Mouse (Mus musculus) forebrain, embryonic 14.5 days (tissue): ENCODE measurements around the gene Ddx49. TPM values are rescaled to one million over a fixed set of nuclear protein-coding genes. Genes with fewer than 3 reads are reported as not detected.

Experiments used
- ATAC-seq: fragments of 200-750 bp; cut with Nextera tagmentation; 2 replicates; pipeline ENCODE4 v1.8.0; 2017; ENCODE audit warnings: mild to moderate bottlenecking, moderate library complexity
- DNase-seq: peaks from one replicate; pipeline ENCODE4 v3.0.0-alpha.2; 2015; ENCODE audit warnings: low spot score
- H3K27ac ChIP-seq: fragments of 300-500 bp; sonication (generic); 2 replicates; pipeline ENCODE4 v1.5.1; 2014; ENCODE audit warnings: low read depth, mild to moderate bottlenecking, control low read depth, low read length, moderate library complexity
- H3K27me3 ChIP-seq: fragments of 300-500 bp; sonication (generic); replicated peaks from 2 replicates; pipeline ENCODE4 v1.6.1; 2014; ENCODE audit warnings: low read length, control low read depth, mixed read lengths; ENCODE audit not compliant: control insufficient read depth, insufficient read depth
- H3K36me3 ChIP-seq: fragments of 300-500 bp; sonication (generic); 2 replicates; pipeline ENCODE4 v1.6.1; 2014; ENCODE audit warnings: low read length, control low read depth; ENCODE audit not compliant: control insufficient read depth, insufficient read depth
- H3K4me1 ChIP-seq: fragments of 300-500 bp; sonication (generic); 2 replicates; pipeline ENCODE4 v1.6.1; 2014; ENCODE audit warnings: antibody characterized with exemption, low read length, control low read depth; ENCODE audit not compliant: control insufficient read depth, insufficient read depth
- H3K4me2 ChIP-seq: fragments of 300-500 bp; sonication (generic); 2 replicates; pipeline ENCODE4 v1.6.1; 2014; ENCODE audit warnings: mild to moderate bottlenecking, control low read depth, low read length
- H3K4me3 ChIP-seq: fragments of 300-500 bp; sonication (generic); 2 replicates; pipeline ENCODE4 v1.5.1; 2014; ENCODE audit warnings: low read depth, low read length, control low read depth
- H3K9ac ChIP-seq: fragments of 300-500 bp; sonication (generic); 2 replicates; pipeline ENCODE4 v1.6.1; 2014; ENCODE audit warnings: mild to moderate bottlenecking, low read length, control low read depth, moderate library complexity
- H3K9me3 ChIP-seq: fragments of 300-500 bp; sonication (generic); replicated peaks from 2 replicates; pipeline ENCODE4 v1.6.1; 2016; ENCODE audit warnings: low read length, control low read depth, mixed read lengths; ENCODE audit not compliant: control insufficient read depth
- WGBS: fragments of 180-500 bp; shearing (Covaris S2); extraction: QIAGEN DNeasy Blood & Tissue Kit; methylation state at CpG from one replicate; pipeline ENCODE4 v1.1.7; 2014; 5-methylcytosine and 5-hydroxymethylcytosine counted together
- polyA plus RNA-seq: library from polyadenylated mRNA; unstranded; fragments of >200 nt; fragmentation: Nextera tagmentation; extraction: Ambion mirVana; gene quantifications from 2 replicates; pipeline ENCODE4 v1.2.1, GENCODE M21; 2014

The Ddx49 gene
- polyA plus RNA-seq, 1 experiment from 2014 or later: 51.5 TPM

GRCm38 (mm10) chr8:70342007-70342406, 39.7 kb upstream of the Ddx49 start:
- no peak overlapping the region for H3K27ac ChIP-seq
- 94% methylated on average over 14 of the region's 14 CpGs for WGBS
- peaks cover 77% of the 10 kb centered on the region for H3K36me3 ChIP-seq
- no peak overlapping the region for H3K9ac ChIP-seq
- no peak overlapping the region for H3K4me2 ChIP-seq
- DNase-seq (no peak), ATAC-seq (no peak)
- H3K4me3 ChIP-seq: no peak overlapping the region
- H3K27me3 ChIP-seq: no peaks in the 10 kb centered on the region
- H3K9me3 ChIP-seq: no peaks in the 10 kb centered on the region
- no peaks in the 10 kb centered on the region for H3K4me1 ChIP-seq

GRCm38 (mm10) chr8:70340659-70341058, 38.4 kb upstream of the Ddx49 start:
- no peak for ATAC-seq
- Histone ChIP-seq H3K4me3 (no peak overlapping the region), H3K36me3 (peaks cover 87% of the 10 kb centered on the region), H3K4me2 (no peak overlapping the region), H3K9ac (no peak overlapping the region), H3K4me1 (no peaks in the 10 kb centered on the region), H3K27me3 (no peaks in the 10 kb centered on the region), H3K9me3 (no peaks in the 10 kb centered on the region), H3K27ac (no peak overlapping the region)
- 93% methylated on average over 7 of the region's 7 CpGs for WGBS
- DNase-seq: no peak

- no peak overlapping the region for H3K4me2 ChIP-seq
These were observed 36.6 kb upstream of the Ddx49 start for GRCm38 (mm10) chr8:70338931-70339330.

GRCm38 (mm10) chr8:70332878-70333202, 30.6 kb upstream of the Ddx49 start:
- DNase-seq (no peak), ATAC-seq (no peak)
- Histone ChIP-seq H3K4me1 (peaks cover 18% of the 10 kb centered on the region), H3K27ac (no peak overlapping the region), H3K4me2 (no peak overlapping the region), H3K27me3 (no peaks in the 10 kb centered on the region), H3K36me3 (peaks cover 88% of the 10 kb centered on the region), H3K9me3 (no peaks in the 10 kb centered on the region), H3K4me3 (no peak overlapping the region), H3K9ac (no peak overlapping the region)
- WGBS: 97% methylated on average over 6 of the region's 6 CpGs

More at GRCm38 (mm10) chr8:70338931-70339330, 36.6 kb upstream of the Ddx49 start:
- ATAC-seq (no peak), DNase-seq (no peak)
- Histone ChIP-seq H3K9me3 (no peaks in the 10 kb centered on the region), H3K27ac (no peak overlapping the region), H3K36me3 (peaks cover 100% of the 10 kb centered on the region), H3K9ac (no peak overlapping the region), H3K4me3 (no peak overlapping the region), H3K4me1 (no peaks in the 10 kb centered on the region), H3K27me3 (no peaks in the 10 kb centered on the region)
- 96% methylated on average over 7 of the region's 7 CpGs for WGBS

- DNase-seq: peak; percentile 85
- H3K27ac ChIP-seq: no peak overlapping the region
- ATAC-seq: peak; percentile 84
- H3K4me2 ChIP-seq: peak overlapping the region; percentile 22; the same call in 1 of the 2 replicates
- H3K27me3 ChIP-seq: no peaks in the 10 kb centered on the region
- no peaks in the 10 kb centered on the region for H3K9me3 ChIP-seq
- H3K4me1 ChIP-seq: peaks cover 18% of the 10 kb centered on the region
- no peak overlapping the region for H3K4me3 ChIP-seq
- H3K36me3 ChIP-seq: peaks cover 87% of the 10 kb centered on the region
- 21% methylated on average over 41 of the region's 41 CpGs for WGBS
- H3K9ac ChIP-seq: 0 out of 2 replicates have a peak overlapping the region, but pooled peaks have one; percentile 21
These were observed 30.0 kb upstream of the Ddx49 start for GRCm38 (mm10) chr8:70332070-70332877.

- H3K27me3 ChIP-seq: no peaks in the 10 kb centered on the region
- DNase-seq (no peak), ATAC-seq (no peak)
- no peaks in the 10 kb centered on the region for H3K9me3 ChIP-seq
- 70% methylated on average over 19 of the region's 19 CpGs for WGBS
- H3K4me1 ChIP-seq: peaks cover 18% of the 10 kb centered on the region
- H3K27ac ChIP-seq: no peak overlapping the region
- peak overlapping the region; percentile 43; the same call in 1 of the 2 replicates for H3K9ac ChIP-seq
- H3K4me2 ChIP-seq: 0 out of 2 replicates have a peak overlapping the region, but pooled peaks have one; percentile 1
- H3K36me3 ChIP-seq: peaks cover 81% of the 10 kb centered on the region
- H3K4me3 ChIP-seq: no peak overlapping the region
These were observed 29.2 kb upstream of the Ddx49 start for GRCm38 (mm10) chr8:70331526-70331925.

- 30% methylated on average over 53 of the region's 53 CpGs for WGBS
- Histone ChIP-seq H3K9ac (peak overlapping the region; percentile 37), H3K4me3 (no peak overlapping the region), H3K4me1 (peaks cover 18% of the 10 kb centered on the region), H3K27ac (0 out of 2 replicates have a peak overlapping the region, but pooled peaks have one; percentile 5), H3K36me3 (peaks cover 74% of the 10 kb centered on the region), H3K9me3 (no peaks in the 10 kb centered on the region), H3K27me3 (no peaks in the 10 kb centered on the region), H3K4me2 (peak overlapping the region; percentile 28; the same call in 1 of the 2 replicates)
- DNase-seq (peak; percentile 71), ATAC-seq (peak; percentile 81)
These were observed 28.6 kb upstream of the Ddx49 start for GRCm38 (mm10) chr8:70330741-70331364.

- Histone ChIP-seq H3K9me3 (no peaks in the 10 kb centered on the region), H3K27me3 (no peaks in the 10 kb centered on the region), H3K27ac (no peak overlapping the region), H3K9ac (peak overlapping the region; percentile 37), H3K4me3 (no peak overlapping the region), H3K4me1 (peaks cover 18% of the 10 kb centered on the region), H3K4me2 (peak overlapping the region; percentile 28; the same call in 1 of the 2 replicates), H3K36me3 (peaks cover 71% of the 10 kb centered on the region)
- ATAC-seq (peak; percentile 10), DNase-seq (no peak)
- 9% methylated on average over 45 of the region's 45 CpGs for WGBS
These were observed 27.8 kb upstream of the Ddx49 start for GRCm38 (mm10) chr8:70329835-70330740.
